Mouse (Mus musculus) ES-E14 (cell line): ENCODE measurements around the gene Gtf2ird1.

Experiments used
- CHD2 ChIP-seq: IDR thresholded peaks from 2 replicates; pipeline ENCODE4 v1.6.1; 2014; ENCODE audit warnings: mild to moderate bottlenecking, low read depth, low read length, inconsistent platforms
- MAFK ChIP-seq: IDR thresholded peaks from 2 replicates; pipeline ENCODE4 v1.6.1; 2014; ENCODE audit warnings: mild to moderate bottlenecking, low read depth, low read length, inconsistent platforms; ENCODE audit not compliant: insufficient read depth
- ZC3H11A ChIP-seq: IDR thresholded peaks from 2 replicates; pipeline ENCODE4 v1.6.1; 2012; ENCODE audit warnings: low read depth, mild to moderate bottlenecking, inconsistent platforms, low read length, borderline replicate concordance
- ZNF384 ChIP-seq: IDR thresholded peaks from 2 replicates; pipeline ENCODE4 v1.6.1; 2012; ENCODE audit warnings: low read depth, low read length, inconsistent platforms

DNA sequence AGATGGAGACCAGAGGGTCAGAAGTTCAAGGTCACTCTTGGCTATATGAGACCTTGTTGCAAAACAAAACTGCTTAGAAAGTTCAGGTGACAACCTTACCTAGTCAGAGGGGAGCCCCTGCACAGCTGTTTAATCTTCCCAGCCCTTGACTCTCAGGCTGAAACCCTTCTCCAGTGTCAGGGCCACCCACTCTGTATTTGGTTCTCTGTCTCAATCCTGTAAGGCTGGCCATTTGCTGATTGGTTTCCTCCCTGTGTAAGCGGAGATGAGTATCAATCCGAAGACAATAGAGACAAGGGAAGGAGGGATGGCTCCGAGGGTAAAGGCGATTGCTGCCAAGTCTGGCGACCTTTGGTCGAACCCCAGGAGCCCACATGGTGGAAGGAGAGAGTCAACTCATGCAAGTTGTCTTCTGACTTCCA is 116.4 kb downstream of the Gtf2ird1 start:
- TF ChIP-seq ZNF384 = no peak
- TF ChIP-seq ZC3H11A = no peak
- TF ChIP-seq CHD2 = no peak; the same call in 1 of the 2 replicates
- no peak for TF ChIP-seq MAFK
